Comparison of ENCODE assay signal across 7 mouse cellular contexts in the genomic region with DNA sequence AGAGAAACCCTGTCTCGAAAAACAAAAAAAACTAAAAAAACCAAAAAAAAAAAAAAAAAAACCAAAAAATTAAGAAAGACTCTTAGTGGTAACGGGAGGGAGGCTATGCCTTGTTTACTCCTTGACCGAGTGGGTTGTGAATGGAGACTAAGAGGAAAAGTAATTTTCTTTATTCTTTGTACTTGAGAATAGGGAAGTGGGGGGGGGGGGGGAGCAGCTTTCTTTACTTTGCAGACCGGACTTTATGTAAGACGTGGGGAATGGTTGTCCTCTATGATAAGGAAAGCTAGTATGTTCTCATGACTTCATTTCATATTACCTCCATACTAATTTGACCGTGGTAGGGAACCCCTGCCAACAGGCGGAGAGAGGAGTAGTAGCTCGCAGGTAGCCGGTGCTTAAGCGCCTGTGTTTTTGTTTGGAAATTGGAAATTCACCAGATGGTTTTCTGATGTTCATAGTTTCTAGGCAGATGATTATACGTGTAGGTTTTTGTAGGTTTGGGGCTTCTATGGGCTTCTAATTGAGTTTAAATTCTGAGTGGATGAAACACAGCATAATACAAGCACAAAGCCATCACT. TPM values are rescaled to one million over a fixed set of nuclear protein-coding genes. Genes with fewer than 3 reads are reported as not detected.
A peak's percentile ranks its signal among the peaks of the same experiment; 100 is the strongest.
DNase-seq lines count a peak whose midpoint lies in the region; ATAC-seq and TF ChIP-seq lines count a peak whose summit lies in the region.

No protein-coding gene starts in this region.

- ATAC-seq in forebrain, embryonic 12.5 days (ENCODE audit: low FRiP score), result no peak
- no peak for ATAC-seq in liver, embryonic 12.5 days
- no peak for ATAC-seq in stomach, postnatal 0 days (ENCODE audit: low FRiP score, low TSS enrichment)

- no peak for DNase-seq in spleen, adult 2 months (ENCODE audit: low read depth in 1 of 2, low spot score in 2 of 2)
- DNase-seq in spleen, postnatal 36 days (ENCODE audit: low spot score in 2 of 2), result no peak
- DNase-seq in stomach, postnatal 0 days (ENCODE audit: low spot score), result peak; percentile 26
- no peak for DNase-seq in gastrocnemius, adult 18-20 months (ENCODE audit: low spot score)
- DNase-seq in urinary bladder, postnatal 10 days (ENCODE audit: low spot score), result no peak

- TF ChIP-seq EP300 in stomach, postnatal 0 days (optimal IDR thresholded peaks at IDR 0.05), result no peak

- no peak overlapping the region for H3K27ac ChIP-seq in spleen, adult 2 months (ENCODE audit: insufficient read depth, low read length)
- no peak overlapping the region for H3K27ac ChIP-seq in forebrain, embryonic 12.5 days
- H3K27ac ChIP-seq in liver, embryonic 12.5 days, result peak overlapping the region; percentile 95; the same call in 1 of the 2 replicates
- no peak overlapping the region for H3K27ac ChIP-seq in stomach, postnatal 0 days (replicated peaks)

- no peaks in the 10 kb centered on the region for H3K27me3 ChIP-seq in spleen, adult 2 months (ENCODE audit: control insufficient read depth, insufficient read depth, low read length)
- no peaks in the 10 kb centered on the region for H3K27me3 ChIP-seq in forebrain, embryonic 12.5 days
- no peaks in the 10 kb centered on the region for H3K27me3 ChIP-seq in liver, embryonic 12.5 days (replicated peaks)
- H3K27me3 ChIP-seq in stomach, postnatal 0 days (ENCODE audit: control insufficient read depth, insufficient read depth, low read length), result no peaks in the 10 kb centered on the region

- peaks cover 7% of the 10 kb centered on the region; the same call in 1 of the 2 replicates for H3K4me1 ChIP-seq in spleen, adult 2 months (ENCODE audit: control insufficient read depth, insufficient read depth, insufficient read length)
- peaks cover 24% of the 10 kb centered on the region for H3K4me1 ChIP-seq in forebrain, embryonic 12.5 days
- peaks cover 54% of the 10 kb centered on the region for H3K4me1 ChIP-seq in liver, embryonic 12.5 days
- peaks cover 4% of the 10 kb centered on the region; the same call in 1 of the 2 replicates for H3K4me1 ChIP-seq in stomach, postnatal 0 days (replicated peaks; ENCODE audit: control insufficient read depth, insufficient read depth)

- H3K4me2 ChIP-seq in forebrain, embryonic 12.5 days, result peak overlapping the region; percentile 57
- peak overlapping the region; percentile 78 for H3K4me2 ChIP-seq in liver, embryonic 12.5 days
- H3K4me2 ChIP-seq in stomach, postnatal 0 days (replicated peaks; ENCODE audit: low read depth), result peak overlapping the region; percentile 68

- no peak for TF ChIP-seq CTCF in spleen, adult 2 months (IDR thresholded peaks at IDR 0.05; ENCODE audit: extremely low read depth, insufficient read depth, insufficient read length, insufficient replicate concordance)
- no peak for TF ChIP-seq CTCF in stomach, postnatal 0 days (IDR thresholded peaks at IDR 0.05; ENCODE audit: low read depth)

- H3K4me3 ChIP-seq in spleen, adult 2 months (ENCODE audit: extremely low read depth, insufficient read depth, insufficient read length), result peak overlapping the region; percentile 81
- peak overlapping the region; percentile 95 for H3K4me3 ChIP-seq in forebrain, embryonic 12.5 days (replicated peaks)
- H3K4me3 ChIP-seq in liver, embryonic 12.5 days, result peak overlapping the region; percentile 98
- peak overlapping the region; percentile 97 for H3K4me3 ChIP-seq in stomach, postnatal 0 days (ENCODE audit: low read depth, low read length)

- H3K36me3 ChIP-seq in spleen, adult 2 months (ENCODE audit: control insufficient read depth, insufficient read depth, low read length), result no peaks in the 10 kb centered on the region
- H3K36me3 ChIP-seq in forebrain, embryonic 12.5 days (replicated peaks), result no peaks in the 10 kb centered on the region
- H3K36me3 ChIP-seq in liver, embryonic 12.5 days, result no peaks in the 10 kb centered on the region
- no peaks in the 10 kb centered on the region for H3K36me3 ChIP-seq in stomach, postnatal 0 days (ENCODE audit: control insufficient read depth, insufficient read depth, low read length)

- WGBS in spleen, adult 2 months, result 8% methylated on average over 11 of the region's 11 CpGs
- 48% methylated on average over 11 of the region's 11 CpGs for WGBS in forebrain, embryonic 12.5 days
- WGBS in liver, embryonic 12.5 days (ENCODE audit: insufficient replicate concordance), result 19% methylated on average over 11 of the region's 11 CpGs
- WGBS in stomach, postnatal 0 days, result 22% methylated on average over 11 of the region's 11 CpGs

- 0 out of 2 replicates have a peak, but pooled peaks cover 4% of the 10 kb centered on the region for H3K9me3 ChIP-seq in forebrain, embryonic 12.5 days
- H3K9me3 ChIP-seq in liver, embryonic 12.5 days (replicated peaks), result peaks cover 12% of the 10 kb centered on the region; the same call in 1 of the 2 replicates
- no peaks in the 10 kb centered on the region for H3K9me3 ChIP-seq in stomach, postnatal 0 days (ENCODE audit: control insufficient read depth, low read length)

- no peak for TF ChIP-seq POLR2A in spleen, adult 2 months (IDR thresholded peaks at IDR 0.05; ENCODE audit: low read depth, low read length)

- peak overlapping the region; percentile 99 for H3K9ac ChIP-seq in forebrain, embryonic 12.5 days
- peak overlapping the region; percentile 99 for H3K9ac ChIP-seq in liver, embryonic 12.5 days
- H3K9ac ChIP-seq in stomach, postnatal 0 days (ENCODE audit: low read length), result peak overlapping the region; percentile 100

RNA-seq across cellular contexts. Expression of a gene that starts 2.1 kb away (rescaled TPM):
- polyA plus RNA-seq in spleen, adult 2 months (2012; rRNA removed), result 9.8 and 17.2 TPM in 2 replicates
- polyA plus RNA-seq in forebrain, embryonic 12.5 days (2016; fragmentation: Nextera tagmentation; extraction: Ambion mirVana), result 72.2 and 75.5 TPM in 2 replicates
- 29.8 and 30.7 TPM in 2 replicates for polyA plus RNA-seq in liver, embryonic 12.5 days (2016; fragmentation: Nextera tagmentation; extraction: Ambion mirVana)
- 30.2 and 31.2 TPM in 2 replicates for polyA plus RNA-seq in stomach, postnatal 0 days (2015; fragmentation: Nextera tagmentation; extraction: Ambion mirVana)
- 10 to 100 TPM; 52.2 to 63.9 TPM for total RNA-seq in gastrocnemius, adult 18-20 months (2021)

RNA-seq across cellular contexts. Expression of a gene that starts 56.2 kb away (rescaled TPM):
- polyA plus RNA-seq in spleen, adult 2 months (2012; rRNA removed), result 0.82 and 1.1 TPM in 2 replicates
- polyA plus RNA-seq in forebrain, embryonic 12.5 days (2016; fragmentation: Nextera tagmentation; extraction: Ambion mirVana), result 8.5 and 9.5 TPM in 2 replicates
- 0.94 and 1.2 TPM in 2 replicates for polyA plus RNA-seq in liver, embryonic 12.5 days (2016; fragmentation: Nextera tagmentation; extraction: Ambion mirVana)
- polyA plus RNA-seq in stomach, postnatal 0 days (2015; fragmentation: Nextera tagmentation; extraction: Ambion mirVana), result 7.4 and 9.6 TPM in 2 replicates
- total RNA-seq in gastrocnemius, adult 18-20 months (2021), result 100 to 1,000 TPM in 1 of 2 experiments, 10 to 100 TPM in 1; 84.8 to 101 TPM
